Mouse (Mus musculus): ENCODE measurements around the gene Pecam1.

- TF ChIP-seq CTCF (IDR thresholded peaks at IDR 0.05; ENCODE audit: borderline replicate concordance, control insufficient read depth, extremely low read depth, insufficient read depth, low read length, poor library complexity) (no peak), POLR2A (IDR thresholded peaks at IDR 0.05; ENCODE audit: control insufficient read depth, extremely low read depth, insufficient read depth, low read length, poor library complexity) (no peak)
Measured at GRCm38 (mm10) chr11:106778132-106778531, 27.7 kb upstream of the Pecam1 start.

Measured in thymus, adult 2 months (tissue).